Mouse (Mus musculus): ENCODE data around the gene Eno3. TPM values are rescaled to one million over a fixed set of nuclear protein-coding genes. Genes with fewer than 3 reads are reported as not detected.

Gene Eno3
- total and polyA plus RNA-seq, 3 experiments: 14.2 to 16.8 TPM; not detected in 1

- DNase-seq (ENCODE audit: low read depth, low spot score): no peak
- H3K9ac ChIP-seq (ENCODE audit: control insufficient read depth, low read depth, low read length, poor library complexity, severe bottlenecking): no peak overlapping the region
- H3K4me1 ChIP-seq (ENCODE audit: control insufficient read depth in 1 of 2, insufficient read depth in 2 of 2, low read length in 2 of 2): peaks cover 3 to 7% of the 10 kb centered on the region in 2 experiments; a peak in 3 of 4 replicates
- H3K9me3 ChIP-seq (replicated peaks; ENCODE audit: insufficient read depth, low read length): no peaks in the 10 kb centered on the region
- H3K79me2 ChIP-seq (ENCODE audit: control insufficient read depth, insufficient read depth, low read length, poor library complexity): no peaks in the 10 kb centered on the region; the same call in 1 of the 2 replicates
- H3K36me3 ChIP-seq (ENCODE audit: control insufficient read depth in 1 of 2, insufficient read depth in 2 of 2, low read length in 2 of 2): peaks cover 0 to 5% of the 10 kb centered on the region in 2 experiments; a peak in 2 of 4 replicates
- TF ChIP-seq TBP (IDR thresholded peaks at IDR 0.05; ENCODE audit: low read depth, low read length): no peak
- TF ChIP-seq GABPA (IDR thresholded peaks at IDR 0.05; ENCODE audit: low read depth, low read length): no peak
- TF ChIP-seq GATA1 (IDR thresholded peaks at IDR 0.05; ENCODE audit: low read depth, low read length): no peak
- no peak for TF ChIP-seq USF2 (IDR thresholded peaks at IDR 0.05; ENCODE audit: borderline replicate concordance in 1 of 2, insufficient read depth in 1 of 2, low read depth in 1 of 2, low read length in 2 of 2)
- TF ChIP-seq JUND (IDR thresholded peaks at IDR 0.05; ENCODE audit: low read depth, low read length): no peak
- TF ChIP-seq BHLHE40 (IDR thresholded peaks at IDR 0.05; ENCODE audit: borderline replicate concordance, low read depth, low read length): no peak
- no peak for TF ChIP-seq ZMIZ1 (IDR thresholded peaks at IDR 0.05; ENCODE audit: low read depth, low read length)
- no peak for TF ChIP-seq SIN3A (IDR thresholded peaks at IDR 0.05; ENCODE audit: low read length)
- no peak for TF ChIP-seq RAD21 (IDR thresholded peaks at IDR 0.05; ENCODE audit: low read depth, low read length)
- no peak for TF ChIP-seq POLR2A (IDR thresholded peaks at IDR 0.05; ENCODE audit: control insufficient read depth in 1 of 2, insufficient read depth in 1 of 2, low read depth in 1 of 2, low read length in 2 of 2, poor library complexity in 1 of 2)
- TF ChIP-seq CHD2 (IDR thresholded peaks at IDR 0.05; ENCODE audit: low read length): no peak
- no peak for TF ChIP-seq EP300 (IDR thresholded peaks at IDR 0.05; ENCODE audit: low read depth in 1 of 2, low read length in 2 of 2)
- no peak for TF ChIP-seq TAL1 (IDR thresholded peaks at IDR 0.05; ENCODE audit: low read length)
- no peak for TF ChIP-seq NELFE (IDR thresholded peaks at IDR 0.05; ENCODE audit: low read depth, low read length)
- no peak for TF ChIP-seq ZC3H11A (IDR thresholded peaks at IDR 0.05; ENCODE audit: low read depth, low read length)
- TF ChIP-seq MYC (IDR thresholded peaks at IDR 0.05; ENCODE audit: low read depth, low read length): no peak
- TF ChIP-seq MEF2A (IDR thresholded peaks at IDR 0.05; ENCODE audit: extremely low read depth, insufficient replicate concordance, low read depth, low read length, poor library complexity, severe bottlenecking): no peak
- TF ChIP-seq HCFC1 (IDR thresholded peaks at IDR 0.05; ENCODE audit: low read depth, low read length): no peak
- H3K4me3 ChIP-seq (ENCODE audit: control insufficient read depth in 1 of 2, insufficient read depth in 1 of 2, low read depth in 2 of 2, low read length in 2 of 2): no peak overlapping the region
- no peak overlapping the region for H3K27ac ChIP-seq (ENCODE audit: control insufficient read depth, low read depth, low read length)
- no peaks in the 10 kb centered on the region for H3K27me3 ChIP-seq (ENCODE audit: control insufficient read depth in 1 of 2, insufficient read depth in 2 of 2, low read length in 2 of 2)
Measured at GRCm38 (mm10) chr11:70701984-70702733, 45.2 kb downstream of the Eno3 start.

GRCm38 (mm10) chr11:70702781-70703180 lies 45.8 kb downstream of the Eno3 start:
- Histone ChIP-seq H3K9ac (ENCODE audit: control insufficient read depth, low read depth, low read length, poor library complexity, severe bottlenecking) (no peak overlapping the region), H3K79me2 (ENCODE audit: control insufficient read depth, insufficient read depth, low read length, poor library complexity) (no peaks in the 10 kb centered on the region; the same call in 1 of the 2 replicates), H3K36me3 (ENCODE audit: control insufficient read depth in 1 of 2, insufficient read depth in 2 of 2, low read length in 2 of 2) (peaks cover 0 to 5% of the 10 kb centered on the region in 2 experiments; a peak in 2 of 4 replicates), H3K27ac (ENCODE audit: control insufficient read depth, low read depth, low read length) (no peak overlapping the region), H3K4me1 (ENCODE audit: control insufficient read depth in 1 of 2, insufficient read depth in 2 of 2, low read length in 2 of 2) (peaks cover 3 to 7% of the 10 kb centered on the region in 2 experiments; a peak in 3 of 4 replicates), H3K4me3 (ENCODE audit: control insufficient read depth in 1 of 2, insufficient read depth in 1 of 2, low read depth in 2 of 2, low read length in 2 of 2) (no peak overlapping the region), H3K9me3 (replicated peaks; ENCODE audit: insufficient read depth, low read length) (no peaks in the 10 kb centered on the region), H3K27me3 (ENCODE audit: control insufficient read depth in 1 of 2, insufficient read depth in 2 of 2, low read length in 2 of 2) (no peaks in the 10 kb centered on the region)
- TF ChIP-seq POLR2A (IDR thresholded peaks at IDR 0.05; ENCODE audit: control insufficient read depth in 1 of 2, insufficient read depth in 1 of 2, low read depth in 1 of 2, low read length in 2 of 2, poor library complexity in 1 of 2): no peak
- TF ChIP-seq MYC (IDR thresholded peaks at IDR 0.05; ENCODE audit: low read depth, low read length): no peak
- TF ChIP-seq TCF12 (IDR thresholded peaks at IDR 0.05; ENCODE audit: low read depth, low read length): no peak
- TF ChIP-seq NRF1 (IDR thresholded peaks at IDR 0.05; ENCODE audit: insufficient read depth, low read depth, low read length, poor library complexity, severe bottlenecking): no peak
- TF ChIP-seq E2F4 (IDR thresholded peaks at IDR 0.05; ENCODE audit: borderline replicate concordance, low read depth, low read length): no peak
- TF ChIP-seq POLR2AphosphoS2 (IDR thresholded peaks at IDR 0.05; ENCODE audit: low read length): no peak
- TF ChIP-seq ZC3H11A (IDR thresholded peaks at IDR 0.05; ENCODE audit: low read depth, low read length): no peak
- no peak for TF ChIP-seq UBTF (IDR thresholded peaks at IDR 0.05; ENCODE audit: borderline replicate concordance, insufficient read depth, low read depth, low read length)
- TF ChIP-seq MAZ (IDR thresholded peaks at IDR 0.05; ENCODE audit: low read depth, low read length): no peak
- TF ChIP-seq RAD21 (IDR thresholded peaks at IDR 0.05; ENCODE audit: low read depth, low read length): no peak
- DNase-seq (ENCODE audit: low read depth, low spot score): no peak

Data from MEL (cell line).